Mouse (Mus musculus): ENCODE data around the gene Trim29.

- TF ChIP-seq POLR2A (IDR thresholded peaks at IDR 0.05; ENCODE audit: control insufficient read depth in 1 of 2, insufficient read depth in 1 of 2, low read depth in 1 of 2, low read length in 2 of 2, poor library complexity in 1 of 2) (no peak), HCFC1 (IDR thresholded peaks at IDR 0.05; ENCODE audit: low read depth, low read length) (no peak), NRF1 (IDR thresholded peaks at IDR 0.05; ENCODE audit: insufficient read depth, low read depth, low read length, poor library complexity, severe bottlenecking) (no peak), USF1 (IDR thresholded peaks at IDR 0.05; ENCODE audit: low read depth, low read length) (no peak), RCOR1 (IDR thresholded peaks at IDR 0.05; ENCODE audit: low read depth, low read length) (no peak), TCF12 (IDR thresholded peaks at IDR 0.05; ENCODE audit: low read depth, low read length) (no peak), UBTF (IDR thresholded peaks at IDR 0.05; ENCODE audit: borderline replicate concordance, insufficient read depth, low read depth, low read length) (no peak), CTCF (IDR thresholded peaks at IDR 0.05 in 2 of 3, conservative IDR thresholded peaks at IDR 0.05 in 1 of 3; ENCODE audit: control insufficient read depth in 1 of 3, insufficient read depth in 1 of 3, low read depth in 2 of 3, low read length in 3 of 3, poor library complexity in 1 of 3, severe bottlenecking in 1 of 3) (no peak), MXI1 (IDR thresholded peaks at IDR 0.05; ENCODE audit: low read depth, low read length) (no peak), EP300 (IDR thresholded peaks at IDR 0.05; ENCODE audit: low read depth in 1 of 2, low read length in 2 of 2) (no peak), ZKSCAN1 (IDR thresholded peaks at IDR 0.05; ENCODE audit: low read depth, low read length) (no peak), E2F4 (IDR thresholded peaks at IDR 0.05; ENCODE audit: borderline replicate concordance, low read depth, low read length) (no peak), GABPA (IDR thresholded peaks at IDR 0.05; ENCODE audit: low read depth, low read length) (no peak), KAT2A (conservative IDR thresholded peaks at IDR 0.05; ENCODE audit: low read depth, low read length) (no peak)
These were observed 27.0 kb downstream of the Trim29 start for GRCm38 (mm10) chr9:43337636-43338035.

All from MEL (cell line).